Mouse (Mus musculus) liver, embryonic 14.5 days (tissue): ENCODE data around the gene Srcap. TPM values are rescaled to one million over a fixed set of nuclear protein-coding genes. Genes with fewer than 3 reads are reported as not detected.

ENCODE experiments used
- ATAC-seq: fragments of 200-750 bp; cut with Nextera tagmentation; 2 replicates; pipeline ENCODE4 v1.8.0; 2017; ENCODE audit warnings: moderate number of reproducible peaks, mild to moderate bottlenecking, moderate library complexity; ENCODE audit not compliant: insufficient read depth
- DNase-seq, 3 experiments: peaks; one replicate each; pipeline ENCODE4 v3.0.0-alpha.2; 2012 to 2013; ENCODE audit warnings: low read depth in 3 of 3, low spot score in 3 of 3
- H3K27ac ChIP-seq: fragments of 300-500 bp; sonication (generic); 2 replicates; pipeline ENCODE4 v1.5.1; 2014; ENCODE audit warnings: moderate library complexity, mild to moderate bottlenecking, control low read depth, inconsistent platforms
- H3K27me3 ChIP-seq: fragments of 300-500 bp; sonication (generic); 2 replicates; pipeline ENCODE4 v1.6.1; 2014; ENCODE audit warnings: mild to moderate bottlenecking, low read length, moderate library complexity; ENCODE audit not compliant: control insufficient read depth, insufficient read depth
- H3K36me3 ChIP-seq: fragments of 300-500 bp; sonication (generic); replicated peaks from 2 replicates; pipeline ENCODE4 v1.6.1; 2014; ENCODE audit warnings: low read depth; ENCODE audit not compliant: control insufficient read depth, insufficient read depth
- H3K4me1 ChIP-seq, 2 experiments: fragments of 200-500 bp in 1 of 2; fragments of 300-500 bp in 1 of 2; sonication (generic) in 1 of 2; replicated peaks; 2 replicates each; pipeline ENCODE4 v1.6.1; 2012 to 2014; ENCODE audit warnings: antibody characterized with exemption in 1 of 2, inconsistent platforms in 1 of 2, low read length in 1 of 2; ENCODE audit not compliant: control insufficient read depth in 2 of 2, insufficient read depth in 2 of 2
- H3K4me2 ChIP-seq: fragments of 300-500 bp; sonication (generic); 2 replicates; pipeline ENCODE4 v1.6.1; 2014; ENCODE audit warnings: low read depth, mild to moderate bottlenecking, control low read depth, moderate library complexity
- H3K4me3 ChIP-seq, 2 experiments: fragments of 200-500 bp in 1 of 2; fragments of 300-500 bp in 1 of 2; sonication (generic) in 1 of 2; 2 replicates each; pipeline ENCODE4 v1.5.1; 2012 to 2014; ENCODE audit warnings: low read depth in 2 of 2, low read length in 2 of 2, mild to moderate bottlenecking in 2 of 2, control low read depth in 1 of 2, inconsistent platforms in 1 of 2, moderate library complexity in 1 of 2; ENCODE audit not compliant: insufficient read depth in 1 of 2
- H3K9ac ChIP-seq: fragments of 300-500 bp; sonication (generic); replicated peaks from 2 replicates; pipeline ENCODE4 v1.6.1; 2014; ENCODE audit warnings: mild to moderate bottlenecking, control low read depth, moderate library complexity
- H3K9me3 ChIP-seq: fragments of 300-500 bp; sonication (generic); 2 replicates; pipeline ENCODE4 v1.6.1; 2016; ENCODE audit warnings: low read length, mixed read lengths; ENCODE audit not compliant: control insufficient read depth
- CTCF ChIP-seq: IDR thresholded peaks from 2 replicates; pipeline ENCODE4 v1.5.1; 2016; ENCODE audit warnings: antibody characterized with exemption, low read depth, control low read depth
- EP300 ChIP-seq: IDR thresholded peaks from 2 replicates; pipeline ENCODE4 v1.6.1; 2016; ENCODE audit warnings: antibody characterized with exemption, low read depth
- WGBS: fragments of 180-500 bp; shearing (Covaris S2); extraction: QIAGEN DNeasy Blood & Tissue Kit; methylation state at CpG from one replicate; pipeline ENCODE4 v1.1.7; 2014; ENCODE audit not compliant: insufficient replicate concordance; 5-methylcytosine and 5-hydroxymethylcytosine counted together
- polyA plus RNA-seq, 2 experiments: library from polyadenylated mRNA; depleted of rRNA in 1 of 2; stranded (reverse) in 1 of 2; unstranded in 1 of 2; fragments of >200 nt; fragmentation: Nextera tagmentation in 1 of 2; extraction: Ambion mirVana in 1 of 2; gene quantifications; 2 replicates each; pipeline versions ENCODE4 v1.2.1 to v1.2.3; 2012 to 2014

Gene Srcap
- polyA plus RNA-seq, 2 experiments = 3.7 to 10.3 TPM

GRCm38 (mm10) chr7:127588011-127588871, 76.5 kb downstream of the Srcap start, which contains the start of the genes Ccdc189 and Rnf40:
Gene Ccdc189, minus strand, starts transcription at chr7:127588595.
Gene Rnf40, plus strand, starts transcription at chr7:127588767.
- peaks cover 36% of the 10 kb centered on the region for H3K36me3 ChIP-seq
- ATAC-seq = peak; percentile 93
- under 1% methylated on average over 50 of the region's 50 CpGs for WGBS

DNA sequence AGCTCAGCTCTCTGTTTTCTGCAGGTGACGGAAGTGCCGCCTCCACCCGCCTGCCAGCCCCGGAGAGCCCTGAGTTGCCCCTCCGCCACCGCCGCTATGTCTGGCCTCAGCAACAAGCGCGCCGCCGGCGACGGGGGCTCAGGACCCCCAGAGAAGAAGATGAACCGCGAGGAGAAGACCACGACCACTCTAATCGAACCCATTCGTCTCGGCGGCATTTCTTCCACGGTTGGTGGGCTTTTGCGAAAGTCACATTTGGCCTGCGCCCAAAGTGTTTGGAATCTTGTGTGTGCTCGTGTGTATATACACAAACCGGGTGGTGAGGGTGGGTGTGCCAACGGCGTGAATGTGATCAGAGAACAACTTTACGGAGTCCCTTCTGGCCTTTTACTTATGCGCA, 77.1 kb downstream of the Srcap start:
- ATAC-seq (peak; percentile 14), DNase-seq (no peak)
- Histone ChIP-seq H3K27me3 (no peaks in the 10 kb centered on the region), H3K4me3 (peak overlapping the region; percentile 76 to 94), H3K4me2 (peak overlapping the region; percentile 77), H3K27ac (peak overlapping the region; percentile 32; the same call in 1 of the 2 replicates), H3K9ac (peak overlapping the region; percentile 79), H3K4me1 (peaks cover 24 to 28% of the 10 kb centered on the region in 2 experiments), H3K9me3 (no peaks in the 10 kb centered on the region), H3K36me3 (peaks cover 38% of the 10 kb centered on the region)
- WGBS = 5% methylated on average over 29 of the region's 29 CpGs
- no peak for TF ChIP-seq EP300
- no peak for TF ChIP-seq CTCF

More at GRCm38 (mm10) chr7:127588011-127588871, 76.5 kb downstream of the Srcap start, which contains the start of the genes Ccdc189 and Rnf40:
- no peaks in the 10 kb centered on the region for H3K27me3 ChIP-seq
- H3K9me3 ChIP-seq = no peaks in the 10 kb centered on the region
- TF ChIP-seq EP300 (no peak), CTCF (no peak)
- H3K27ac ChIP-seq = peak within 1 kb of the TSS; percentile 32
- H3K9ac ChIP-seq = peak within 1 kb of the TSS; percentile 79
- peak; percentile 97 to 98 (median 97) for DNase-seq
- H3K4me2 ChIP-seq = peak within 1 kb of the TSS; percentile 77
- H3K4me1 ChIP-seq = peaks cover 24 to 28% of the 10 kb centered on the region in 2 experiments
- H3K4me3 ChIP-seq = peak within 1 kb of the TSS; percentile 76 to 94

DNA sequence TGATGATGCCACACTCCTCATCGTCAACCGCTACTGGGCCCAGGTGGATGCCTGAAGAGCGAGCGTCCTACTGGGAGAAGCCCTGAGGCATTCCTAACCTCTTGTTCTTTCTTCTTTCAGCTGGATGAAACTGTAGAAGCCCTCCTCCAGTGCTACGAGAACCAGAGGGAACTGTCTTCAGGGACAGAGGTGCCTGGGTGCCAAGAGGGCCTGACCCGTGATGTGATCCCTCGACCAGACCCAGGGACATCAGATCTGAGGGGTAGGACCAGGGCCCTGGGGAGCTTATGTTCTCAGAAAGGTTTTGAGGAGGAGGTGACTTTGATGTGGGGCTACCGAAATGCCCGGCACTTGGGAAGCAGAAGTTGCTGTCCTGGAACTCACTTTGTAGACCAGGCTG, 77.9 kb downstream of the Srcap start:
- Histone ChIP-seq H3K4me1 (peaks cover 24 to 28% of the 10 kb centered on the region in 2 experiments), H3K9me3 (no peaks in the 10 kb centered on the region), H3K4me2 (peak overlapping the region; percentile 77), H3K9ac (peak overlapping the region; percentile 79; the same call in 1 of the 2 replicates), H3K27me3 (no peaks in the 10 kb centered on the region), H3K36me3 (peaks cover 44% of the 10 kb centered on the region), H3K4me3 (peak overlapping the region; percentile 76 to 94), H3K27ac (no peak overlapping the region)
- ATAC-seq (no peak), DNase-seq (no peak)
- TF ChIP-seq CTCF = no peak
- no peak for TF ChIP-seq EP300
- 87% methylated on average over 9 of the region's 9 CpGs for WGBS

DNA sequence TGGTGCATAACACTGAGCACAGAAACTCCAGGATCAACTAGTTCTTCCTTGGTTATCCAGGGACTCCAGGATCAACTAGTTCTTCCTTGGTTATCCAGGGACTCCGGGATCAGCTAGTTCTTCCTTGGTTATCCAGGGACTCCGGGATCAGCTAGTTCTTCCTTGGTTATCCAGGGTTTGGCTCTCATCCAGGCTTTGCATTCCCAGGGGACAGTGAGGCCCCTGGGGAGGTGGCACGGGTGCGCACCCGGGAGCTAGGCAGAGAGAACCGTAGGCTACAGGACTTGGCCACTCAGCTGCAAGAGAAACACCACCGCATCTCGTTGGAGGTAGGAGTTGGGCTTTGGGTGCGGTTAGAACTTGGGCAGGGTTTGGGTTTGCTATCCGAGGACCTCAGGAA, 79.3 kb downstream of the Srcap start:
- H3K27me3 ChIP-seq = no peaks in the 10 kb centered on the region
- H3K4me2 ChIP-seq = no peak overlapping the region
- H3K4me1 ChIP-seq = peaks cover 21% of the 10 kb centered on the region in 2 experiments
- H3K4me3 ChIP-seq = no peak overlapping the region
- no peak for DNase-seq
- 90% methylated on average over 10 of the region's 10 CpGs for WGBS
- ATAC-seq = no peak
- TF ChIP-seq EP300 (no peak), CTCF (no peak)
- H3K9me3 ChIP-seq = no peaks in the 10 kb centered on the region
- H3K9ac ChIP-seq = no peak overlapping the region
- H3K27ac ChIP-seq = no peak overlapping the region
- peaks cover 59% of the 10 kb centered on the region for H3K36me3 ChIP-seq

- no peak overlapping the region for H3K4me3 ChIP-seq
- WGBS = 88% methylated on average over 14 of the region's 14 CpGs
- ATAC-seq (no peak), DNase-seq (no peak)
- TF ChIP-seq CTCF (no peak), EP300 (no peak)
- H3K4me1 ChIP-seq = peaks cover 7 to 10% of the 10 kb centered on the region in 2 experiments
- no peaks in the 10 kb centered on the region for H3K27me3 ChIP-seq
- no peak overlapping the region for H3K9ac ChIP-seq
- H3K4me2 ChIP-seq = no peak overlapping the region
- no peak overlapping the region for H3K27ac ChIP-seq
- H3K9me3 ChIP-seq = no peaks in the 10 kb centered on the region
- H3K36me3 ChIP-seq = peaks cover 74% of the 10 kb centered on the region
Measured at GRCm38 (mm10) chr7:127592575-127592974, 80.8 kb downstream of the Srcap start.
